Mouse (Mus musculus) gonadal fat pad, adult 2 months (tissue): ENCODE measurements around the gene 4930519G04Rik. TPM values are rescaled to one million over a fixed set of nuclear protein-coding genes. Genes with fewer than 3 reads are reported as not detected.
"Not testable (repeated sequence)": the region's sequence is repeated elsewhere in the genome, so short reads cannot be mapped to it uniquely, and the experiment has no call there.

Experiments used
- DNase-seq: peaks from one replicate; pipeline ENCODE4 v3.0.0-alpha.2; 2012; ENCODE audit warnings: low read depth
- polyA plus RNA-seq: library from polyadenylated mRNA; depleted of rRNA; stranded (reverse); fragments of >200 nt; gene quantifications from 2 replicates; pipeline ENCODE4 v1.2.3, GENCODE M21; 2012; rRNA removed

Gene 4930519G04Rik
- polyA plus RNA-seq, 1 experiment: not detected

DNA sequence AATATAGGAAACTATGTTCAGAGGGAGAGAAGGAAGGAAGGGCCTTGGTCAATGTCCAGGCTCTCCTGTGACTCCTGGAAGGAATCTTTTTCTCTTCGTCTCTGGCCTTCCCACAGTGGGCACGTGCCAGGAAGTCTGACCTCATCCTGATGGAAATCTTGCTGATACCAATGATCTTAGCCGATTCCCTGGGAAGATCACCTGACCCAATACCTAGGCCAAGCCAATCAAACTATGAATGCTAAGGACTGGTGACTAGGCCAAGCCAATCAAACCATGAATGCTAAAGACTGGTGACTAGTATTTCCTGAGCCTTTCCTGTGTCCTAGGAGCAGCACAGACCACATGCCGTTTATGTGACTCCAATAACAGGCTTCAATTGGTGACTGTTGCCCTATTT lies 60.2 kb downstream of the 4930519G04Rik start:
- DNase-seq: no peak

DNA sequence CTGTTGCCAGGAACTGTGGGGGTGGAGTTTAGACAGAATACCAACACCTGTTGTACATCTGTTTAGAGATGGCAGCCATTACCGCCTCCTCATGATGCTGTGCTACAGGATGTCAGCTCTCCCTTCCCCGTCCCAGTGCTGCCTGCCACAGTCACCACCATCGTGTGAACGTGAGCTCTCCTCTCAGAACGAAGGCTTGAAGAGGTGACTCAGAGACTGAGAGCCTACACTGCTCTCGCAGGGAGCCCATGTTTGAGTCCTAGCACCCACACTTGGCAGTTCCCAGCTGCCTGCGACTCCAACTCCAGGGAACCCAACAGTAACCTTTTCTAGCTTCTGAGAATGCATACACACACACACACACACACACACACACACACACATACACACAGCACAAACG lies 61.4 kb downstream of the 4930519G04Rik start:
- DNase-seq: no peak

DNA sequence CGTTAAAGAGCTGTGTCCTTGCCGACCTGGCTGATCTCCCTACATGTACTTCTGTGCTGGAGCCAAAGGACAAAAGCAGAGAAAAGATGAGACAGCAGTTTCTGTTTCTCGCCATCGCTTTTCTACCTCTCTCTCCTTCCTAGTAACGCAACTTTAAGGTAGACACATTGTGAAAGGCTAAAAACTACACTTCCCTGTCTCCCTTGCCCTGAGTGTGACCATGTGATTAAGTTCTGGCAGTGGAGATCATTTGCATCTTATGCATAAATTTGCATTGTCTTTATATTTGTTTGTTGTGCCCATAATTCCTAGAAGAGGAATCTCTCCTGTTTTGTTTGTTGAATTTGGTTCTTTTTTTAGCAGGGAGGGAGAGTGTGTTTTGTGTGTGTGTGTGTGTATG lies 62.4 kb downstream of the 4930519G04Rik start:
- DNase-seq: no peak

DNA sequence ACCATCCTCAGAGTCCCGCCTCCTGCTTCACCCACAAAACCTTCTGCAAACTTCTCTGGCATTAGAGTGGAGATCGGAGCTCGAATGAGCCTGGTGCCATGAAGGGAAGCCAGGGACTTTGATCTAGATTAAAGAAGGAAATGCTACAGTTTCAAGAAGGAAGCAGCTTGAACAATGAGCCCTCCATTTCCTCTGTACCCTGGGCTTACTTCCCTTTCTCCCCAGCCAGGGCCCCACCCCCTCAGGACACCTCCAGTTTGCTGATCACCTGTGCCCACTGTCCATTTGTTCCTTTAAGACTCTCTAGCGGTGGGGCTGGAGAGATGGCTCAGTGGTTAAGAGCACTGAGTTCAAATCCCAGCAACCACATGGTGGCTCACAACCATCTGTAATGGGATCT lies 63.3 kb downstream of the 4930519G04Rik start:
- no peak for DNase-seq

DNA sequence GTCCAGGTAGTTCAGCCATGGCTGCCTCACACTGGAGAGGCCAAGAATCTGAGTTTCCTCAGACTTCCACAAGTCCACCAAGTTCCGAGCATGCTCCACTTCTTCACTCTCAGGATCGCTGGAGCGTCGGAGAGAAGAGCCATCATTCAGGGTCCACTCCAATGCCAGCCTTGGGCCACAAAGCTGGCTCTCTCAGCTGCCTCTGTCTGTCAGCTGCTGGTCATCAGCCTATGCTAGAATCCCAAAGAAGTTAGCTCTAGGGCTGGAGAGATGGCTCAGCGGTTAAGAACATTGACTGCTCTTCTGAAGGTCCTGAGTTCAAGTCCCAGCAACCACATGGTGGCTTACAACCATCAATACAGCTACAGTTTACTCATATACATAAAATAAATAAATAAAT lies 63.9 kb downstream of the 4930519G04Rik start:
- not testable (repeated sequence) for DNase-seq

DNA sequence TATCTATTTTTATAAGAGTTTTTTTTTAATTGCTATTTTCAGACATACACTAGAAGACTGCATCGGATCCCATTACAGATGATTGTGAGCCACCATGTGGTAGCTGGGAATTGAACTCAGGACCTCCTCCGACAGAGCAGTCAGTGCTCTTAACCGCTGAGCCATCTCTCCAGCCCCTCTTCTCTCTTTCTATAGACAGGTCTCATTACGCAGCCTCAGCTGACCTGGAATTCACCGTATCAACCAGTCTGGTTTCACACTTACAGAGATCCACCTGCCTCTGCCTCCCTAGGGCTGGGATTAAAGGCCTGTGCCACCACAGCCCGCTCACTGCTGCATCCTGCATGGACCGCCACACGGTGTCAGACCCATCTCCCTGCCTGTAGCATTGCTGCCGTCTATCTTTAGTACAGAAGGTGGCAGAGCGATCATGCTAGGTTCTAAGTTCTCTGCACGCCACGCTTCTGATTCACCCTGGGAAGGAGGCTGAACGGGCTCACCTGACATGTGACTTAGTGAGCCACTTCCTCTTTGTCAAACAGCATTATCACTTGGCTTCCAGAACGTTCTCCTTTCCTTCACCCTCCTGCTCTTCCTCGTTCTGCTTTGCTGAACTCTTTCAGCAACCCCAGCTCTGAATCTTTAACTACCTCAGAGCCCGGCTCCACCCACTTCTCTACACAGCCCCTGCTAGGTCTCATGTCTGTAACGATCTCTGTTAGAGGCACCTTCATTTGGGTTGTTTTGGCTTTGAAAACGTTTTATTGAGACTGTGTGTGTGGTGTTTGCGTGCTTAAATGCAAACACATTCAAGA lies 68.3 kb downstream of the 4930519G04Rik start:
- no peak for DNase-seq

DNA sequence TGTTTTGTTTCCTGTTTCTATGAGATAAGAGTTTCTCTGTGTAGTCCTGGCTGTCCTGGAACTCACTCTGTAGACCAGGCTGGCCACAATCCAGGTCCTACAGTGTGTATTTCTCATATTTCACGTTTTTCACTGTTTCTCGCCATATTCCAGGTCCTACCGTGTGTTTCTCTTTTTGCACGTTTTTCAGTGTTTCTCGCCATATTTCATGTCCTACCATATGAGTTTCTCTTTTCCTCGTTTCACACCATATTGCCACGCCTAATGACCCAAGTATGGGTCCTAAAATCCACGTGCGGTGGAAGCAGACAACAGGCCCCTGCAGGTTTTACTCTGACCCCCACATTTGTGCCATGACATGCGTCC lies 68.9 kb downstream of the 4930519G04Rik start:
- DNase-seq: no peak

DNA sequence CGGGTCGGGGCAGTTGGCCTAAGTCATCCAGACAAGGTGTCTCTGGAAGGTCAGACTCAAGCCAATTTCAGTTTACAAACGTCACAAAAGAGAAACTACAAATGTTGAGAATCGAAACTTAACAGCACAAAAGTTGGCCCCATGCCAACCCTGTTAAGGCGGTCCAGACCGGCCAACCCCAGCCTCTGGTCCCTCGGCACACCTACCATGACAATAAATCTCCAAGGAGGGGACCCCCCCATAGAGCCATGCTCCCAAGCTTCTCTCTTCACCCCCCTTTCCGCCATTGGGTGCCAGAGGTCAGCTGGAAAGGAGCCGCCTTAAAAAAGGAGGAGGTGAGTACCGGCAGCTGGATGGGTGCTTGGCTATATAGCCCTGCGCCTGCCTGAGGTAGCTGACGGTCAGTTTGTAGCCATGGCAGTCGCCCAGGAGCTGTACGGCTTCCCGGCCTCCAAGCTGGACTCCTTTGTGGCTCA lies 69.6 kb downstream of the 4930519G04Rik start, which contains the start of gene Oasl1:
TSS of gene Oasl1 (plus strand) at position 243 of the 476 bp plus-strand sequence.
- no peak for DNase-seq

DNA sequence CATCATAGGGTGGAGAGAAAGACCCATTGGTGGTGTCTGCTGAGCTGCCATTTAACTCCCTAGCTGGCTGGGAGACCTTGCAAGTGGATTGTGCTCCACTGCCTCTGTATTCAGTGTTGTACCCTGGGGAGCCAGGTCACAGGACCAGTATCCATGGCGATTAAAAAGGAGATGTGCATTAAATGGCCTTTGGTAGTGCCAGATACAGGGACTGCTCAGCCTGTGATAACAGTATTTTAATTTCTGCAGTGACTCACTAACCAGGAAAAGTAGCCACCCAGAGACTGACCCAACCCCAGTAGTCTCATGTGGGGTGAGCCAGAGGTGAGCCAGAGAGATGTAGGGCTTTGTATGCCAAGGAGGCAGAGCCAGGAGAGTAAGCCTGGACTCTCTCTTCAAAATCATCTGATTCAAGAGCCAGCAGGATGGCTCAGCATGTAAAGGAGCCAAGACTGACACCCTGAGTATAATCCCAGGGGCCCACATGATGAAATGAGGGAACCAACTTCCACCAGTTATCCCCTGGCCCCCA lies 72.8 kb downstream of the 4930519G04Rik start:
- DNase-seq: no peak

DNA sequence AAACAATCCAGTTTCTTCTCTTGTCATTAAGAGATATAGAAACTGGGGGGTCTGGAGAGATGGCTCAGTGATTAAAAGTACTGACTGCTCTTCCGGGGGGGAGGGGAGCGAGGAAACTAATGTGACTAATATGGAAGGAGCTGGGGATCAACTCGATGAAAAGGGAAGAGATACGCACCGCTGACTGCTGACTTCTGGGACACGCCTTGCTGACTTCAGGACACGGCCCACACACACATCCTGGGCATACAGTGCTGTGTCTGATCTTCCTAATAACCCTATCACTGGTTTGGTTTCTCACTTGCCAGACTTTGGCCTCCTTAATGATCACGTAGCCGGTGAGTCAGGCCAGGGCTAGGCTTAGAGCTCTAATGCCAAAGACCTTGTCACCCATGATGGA lies 73.3 kb downstream of the 4930519G04Rik start:
- DNase-seq: no peak

DNA sequence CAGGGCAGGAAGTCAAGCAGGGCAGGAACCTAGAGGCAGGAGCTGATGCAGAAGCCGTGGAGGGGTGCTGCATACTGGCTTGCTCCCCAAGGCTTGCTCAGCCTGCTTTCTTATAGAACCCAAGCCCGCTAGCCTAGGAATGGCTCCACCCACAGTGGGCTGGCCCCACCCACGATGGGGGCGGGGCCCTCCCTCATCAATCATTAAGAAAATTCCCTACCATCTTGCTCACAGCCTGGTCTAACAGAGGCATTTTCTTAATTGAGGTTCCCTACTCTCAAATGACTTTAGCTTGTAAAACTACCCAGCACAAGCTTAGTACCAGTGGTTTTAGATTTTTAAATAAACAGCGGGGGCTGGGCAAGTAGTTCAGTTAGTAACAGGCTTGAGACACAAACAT lies 78.2 kb downstream of the 4930519G04Rik start:
- no peak for DNase-seq

DNA sequence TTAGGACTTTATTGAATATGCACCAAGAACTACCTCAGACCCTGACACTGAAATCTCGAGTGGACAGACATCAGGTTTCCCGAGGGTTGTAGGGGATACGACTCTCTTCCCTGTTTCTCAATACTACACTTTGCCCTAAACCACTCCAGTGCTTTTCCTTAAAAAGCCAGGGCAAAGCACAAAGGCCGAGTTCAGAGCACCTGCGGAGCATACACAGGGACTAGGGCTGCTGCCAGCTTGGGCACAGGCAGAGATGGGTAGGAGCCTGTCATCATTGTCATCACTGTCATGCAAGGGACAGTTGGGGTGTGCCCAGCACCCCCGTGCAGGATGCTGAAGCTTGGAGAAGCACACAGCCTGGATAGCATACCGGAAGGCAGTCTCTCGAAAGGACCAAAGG lies 79.7 kb downstream of the 4930519G04Rik start:
- DNase-seq: no peak

Other genes starting within 250 kb of the 4930519G04Rik start
- gene Trpv4, start 195.2 kb upstream of the 4930519G04Rik start, polyA plus RNA-seq: 26.0 and 30.3 TPM in 2 replicates
- gene Gltp, start 162.7 kb upstream of the 4930519G04Rik start, polyA plus RNA-seq: 118 TPM in 2 replicates
- gene Tchp, start 145.9 kb upstream of the 4930519G04Rik start, polyA plus RNA-seq: 11.4 and 11.7 TPM in 2 replicates
- 50.3 and 56.1 TPM in 2 replicates for gene Ankrd13a, start 79.0 kb upstream of the 4930519G04Rik start, polyA plus RNA-seq
- 34.7 and 38.7 TPM in 2 replicates for gene Git2, start 78.1 kb upstream of the 4930519G04Rik start, polyA plus RNA-seq
- 172 and 286 TPM in 2 replicates for gene 1500011B03Rik, start 30.2 kb upstream of the 4930519G04Rik start, polyA plus RNA-seq
- gene Gm9936, start 5.0 kb downstream of the 4930519G04Rik start, polyA plus RNA-seq: not detected in 2 replicates
- gene Oasl2, start 43.3 kb downstream of the 4930519G04Rik start, polyA plus RNA-seq: 9.2 and 10.1 TPM in 2 replicates
- 1.9 and 2.0 TPM in 2 replicates for gene Oasl1, start 69.6 kb downstream of the 4930519G04Rik start, polyA plus RNA-seq
- gene 2210016L21Rik, start 88.5 kb downstream of the 4930519G04Rik start, polyA plus RNA-seq: 21.0 and 27.0 TPM in 2 replicates
- gene Hnf1a, start 117.4 kb downstream of the 4930519G04Rik start, polyA plus RNA-seq: 0.18 and 0.55 TPM in 2 replicates
- gene Sppl3, start 157.5 kb downstream of the 4930519G04Rik start, polyA plus RNA-seq: 55.5 and 57.5 TPM in 2 replicates
- gene Gm10401, start 244.6 kb downstream of the 4930519G04Rik start, polyA plus RNA-seq: 0.30 TPM in 1 of 2 replicates, not detected in the other